Mouse (Mus musculus): ENCODE measurements at regions not wholly inside any gene's neighbourhood (a gene's known extent, or its start where the extent isn't known, plus 50 kb on each side); places are given as distances from the start of the nearest gene placed in this dataset.

GRCm38 (mm10) chrX:12829165-12829564 is 67.3 kb upstream of the Med14 start:
- TF ChIP-seq CTCF (conservative IDR thresholded peaks at IDR 0.05; ENCODE audit: insufficient read depth, insufficient read length, low read depth, low read length): no peak
- TF ChIP-seq POLR2A (IDR thresholded peaks at IDR 0.05; ENCODE audit: low read depth, low read length): no peak

Data from kidney, adult 2 months (tissue).